Mouse (Mus musculus) testis, adult 2 months (tissue): ENCODE data around the gene Magi2.

Experiments used
- CTCF ChIP-seq: fragments of 200-500 bp; IDR thresholded peaks from 2 replicates; pipeline ENCODE4 v1.5.1; 2012; ENCODE audit warnings: low read depth, mild to moderate bottlenecking, inconsistent platforms, low read length, moderate library complexity; ENCODE audit not compliant: control insufficient read depth, insufficient read depth, insufficient replicate concordance
- POLR2A ChIP-seq: fragments of 200-500 bp; IDR thresholded peaks from 2 replicates; pipeline ENCODE4 v1.6.1; 2012; ENCODE audit warnings: low read depth, mild to moderate bottlenecking, inconsistent platforms, low read length, moderate library complexity; ENCODE audit not compliant: control insufficient read depth

DNA sequence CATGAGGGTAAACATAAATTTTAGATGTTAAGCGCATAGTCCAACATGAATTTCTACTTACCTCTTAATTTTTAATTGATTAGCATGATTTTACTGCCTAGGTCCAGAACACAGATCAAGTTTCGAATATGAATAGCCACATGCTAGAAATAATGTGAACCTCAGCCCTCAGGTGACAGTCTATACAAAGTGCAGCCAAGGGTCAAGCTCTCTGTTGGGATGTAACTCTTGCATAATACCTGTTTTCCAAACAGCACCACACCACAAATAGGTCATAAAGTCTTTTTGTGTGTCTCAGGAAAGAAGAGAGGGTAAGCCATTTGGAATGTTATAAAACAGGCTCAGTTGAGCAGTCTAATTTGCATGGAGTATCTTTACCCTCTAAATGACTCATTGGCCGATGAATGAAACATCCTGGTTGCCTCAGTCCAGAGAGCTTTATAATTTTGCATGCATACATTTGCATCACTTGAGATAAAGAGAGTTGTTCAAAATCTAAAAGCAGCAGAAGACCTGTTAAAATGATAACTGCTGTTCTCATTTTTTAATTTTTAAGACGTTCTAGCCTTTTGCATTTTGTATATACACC is 246.1 kb downstream of the Magi2 start:
- TF ChIP-seq CTCF, result no peak
- TF ChIP-seq POLR2A, result no peak
